Mouse (Mus musculus) heart, embryonic 11.5 days (tissue): ENCODE measurements around the gene Serpina9. TPM values are rescaled to one million over a fixed set of nuclear protein-coding genes. Genes with fewer than 3 reads are reported as not detected.

Source experiments
- polyA plus RNA-seq: library from polyadenylated mRNA; unstranded; fragments of >200 nt; fragmentation: Nextera tagmentation; extraction: Ambion mirVana; gene quantifications from 2 replicates; pipeline ENCODE4 v1.2.1, GENCODE M21; 2014

Serpina9 gene
- polyA plus RNA-seq, 1 experiment from 2014 or later: 0.04 TPM

Other genes with a start within 250 kb of the Serpina9 start
- 0.80 TPM in 1 of 2 replicates, not detected in the other for gene Serpina1d, start 240.2 kb downstream of the Serpina9 start, polyA plus RNA-seq
- gene Serpina1b, start 183.4 kb downstream of the Serpina9 start, polyA plus RNA-seq: 1.5 and 7.3 TPM in 2 replicates
- 1.6 and 4.5 TPM in 2 replicates for gene Serpina1a, start 150.2 kb downstream of the Serpina9 start, polyA plus RNA-seq
- 0.23 and 0.87 TPM in 2 replicates for gene Serpina1c, start 108.9 kb downstream of the Serpina9 start, polyA plus RNA-seq
- 0.42 TPM in 1 of 2 replicates, not detected in the other for gene Serpina1e, start 54.8 kb downstream of the Serpina9 start, polyA plus RNA-seq
- gene Serpina11, start 23.8 kb downstream of the Serpina9 start, polyA plus RNA-seq: 0.16 TPM in 1 of 2 replicates, not detected in the other
- 0.10 TPM in 1 of 2 replicates, not detected in the other for gene Serpina12, start 30.7 kb upstream of the Serpina9 start, polyA plus RNA-seq
- not detected in 2 replicates for gene Serpina5, start 87.4 kb upstream of the Serpina9 start, polyA plus RNA-seq
- gene Serpina3a, start 99.0 kb upstream of the Serpina9 start, polyA plus RNA-seq: not detected in 2 replicates
- 0.17 and 0.55 TPM in 2 replicates for gene Serpina3b, start 114.2 kb upstream of the Serpina9 start, polyA plus RNA-seq
- 0.25 TPM in 1 of 2 replicates, not detected in the other for gene Serpina3c, start 140.1 kb upstream of the Serpina9 start, polyA plus RNA-seq
- gene Serpina3f, start 200.8 kb upstream of the Serpina9 start, polyA plus RNA-seq: not detected in 2 replicates
- gene Serpina3g, start 222.5 kb upstream of the Serpina9 start, polyA plus RNA-seq: 1.0 and 1.1 TPM in 2 replicates
- not detected in 2 replicates for gene Serpina3i, start 249.4 kb upstream of the Serpina9 start, polyA plus RNA-seq